Mouse (Mus musculus) gastrocnemius, postnatal 4 days (tissue): ENCODE data around the gene Cnksr3. TPM values are rescaled to one million over a fixed set of nuclear protein-coding genes. Genes with fewer than 3 reads are reported as not detected.

Source experiments
- DNase-seq, 2 experiments: peaks; one replicate each; pipeline ENCODE4 v3.0.0; 2021 to 2022; ENCODE audit warnings: low spot score in 2 of 2, mixed read lengths in 2 of 2
- long read RNA-seq, 2 experiments: library from polyadenylated mRNA; stranded (forward); transcript quantifications; one replicate each; pipeline ENCODE4 v2.0.0; 2021
- total RNA-seq, 2 experiments: library from RNA; stranded (reverse); gene quantifications; 2 replicates each; pipeline ENCODE4 v1.2.3; 2021

Gene Cnksr3
- 10 to 100 TPM; 14.1 to 15.3 TPM for total RNA-seq
- long read RNA-seq, experiment 1, transcript Cnksr3-201 (13 exons, 3,447 nt): major isoform, 6 of 12 reads
- long read RNA-seq, experiment 1, partial matches to known transcripts: 3 of 12 reads
- long read RNA-seq, experiment 1, other reads (novel, unspliced or antisense): 3 of 12 reads
- long read RNA-seq, experiment 2, transcript Cnksr3-201 (13 exons, 3,447 nt): major isoform, 14 of 17 reads
- long read RNA-seq, experiment 2, partial matches to known transcripts: 2 of 17 reads
- long read RNA-seq, experiment 2, other reads (novel, unspliced or antisense): 1 of 17 reads

DNA sequence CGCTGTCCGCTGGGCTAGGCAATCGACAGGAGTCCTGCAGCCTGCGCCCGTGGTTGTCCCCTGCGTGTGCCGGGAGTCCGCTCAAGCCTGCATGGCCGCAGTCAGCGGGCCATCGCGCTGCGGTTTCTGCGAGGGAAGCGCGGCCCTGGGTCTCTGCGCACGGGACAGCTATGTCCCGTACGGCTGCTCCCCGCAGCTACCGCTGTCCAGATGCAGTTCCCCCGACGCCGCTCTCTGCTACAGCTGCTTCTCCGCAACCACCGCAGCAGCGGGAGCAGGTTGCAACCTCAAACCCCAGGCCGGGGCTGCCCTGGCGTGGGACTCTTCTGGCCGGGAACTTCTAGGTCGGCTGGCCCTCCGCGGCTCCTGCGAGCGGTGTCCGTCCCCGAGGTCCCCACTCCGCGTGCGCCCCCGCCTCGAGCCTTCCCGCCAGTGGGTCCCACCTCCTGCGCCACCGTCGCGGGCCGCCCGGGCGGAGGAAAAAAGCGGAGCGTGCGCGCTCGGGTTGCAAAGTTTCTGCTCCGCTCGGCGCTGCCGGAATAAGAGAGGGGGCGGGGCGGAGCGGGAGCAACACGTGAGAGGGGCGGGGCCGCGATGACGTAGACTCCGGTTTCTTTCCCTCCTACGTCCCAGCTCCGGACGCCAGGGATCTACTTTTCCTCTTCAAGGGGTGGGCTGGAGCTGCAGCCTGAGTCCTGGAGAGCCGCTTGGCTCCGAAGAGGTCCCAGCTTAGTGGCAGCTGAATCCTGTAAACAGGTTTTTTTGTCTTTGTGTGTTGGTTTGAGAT lies at the start of gene Cnksr3:
TSS of gene Cnksr3 (minus strand) at position 542 of the 787 bp plus-strand sequence.
- DNase-seq: peak; percentile 93 to 99

DNA sequence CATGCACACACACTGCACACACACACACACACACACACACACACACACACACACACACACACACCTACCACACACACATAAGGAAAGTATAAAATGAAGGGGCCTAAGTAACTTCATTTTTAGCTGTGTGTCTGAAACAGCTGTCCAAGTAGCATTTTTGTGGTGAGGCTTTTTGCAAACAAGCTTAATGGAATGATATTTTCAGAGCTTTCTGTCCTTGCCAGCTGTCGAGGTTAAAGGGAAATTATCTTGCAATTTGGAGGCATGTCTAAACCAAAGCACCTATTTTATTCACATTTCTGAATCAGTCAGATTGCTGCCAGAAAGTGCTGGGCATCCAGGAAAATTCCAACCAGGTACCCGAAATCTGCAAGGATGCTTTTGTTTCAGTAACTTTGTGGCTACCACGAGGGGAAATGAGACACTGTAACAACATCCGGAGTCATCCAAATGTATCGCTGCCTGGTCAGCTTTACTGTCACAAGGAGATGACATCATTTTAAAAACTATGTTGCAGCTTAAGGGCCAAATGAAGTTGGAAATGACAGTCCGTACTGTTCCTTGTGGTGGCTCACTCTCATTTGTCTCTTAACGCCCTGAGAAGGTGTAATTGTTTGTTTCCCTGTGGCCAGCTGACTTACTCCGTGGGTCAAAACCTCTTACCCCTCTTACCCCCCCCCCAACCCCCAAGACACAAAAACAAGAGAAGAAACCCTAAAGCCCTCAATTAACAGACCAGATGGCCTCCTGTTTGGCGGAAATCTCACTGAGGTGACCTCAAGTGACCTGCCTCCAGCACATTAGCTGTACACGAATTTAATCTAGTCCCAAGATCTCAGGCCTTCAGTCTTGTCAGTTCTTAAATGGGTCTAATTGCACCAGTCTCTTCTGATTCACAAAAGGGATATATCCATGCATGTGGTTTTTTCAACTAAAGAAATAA lies 48.4 kb upstream of the Cnksr3 start:
- no peak for DNase-seq

DNA sequence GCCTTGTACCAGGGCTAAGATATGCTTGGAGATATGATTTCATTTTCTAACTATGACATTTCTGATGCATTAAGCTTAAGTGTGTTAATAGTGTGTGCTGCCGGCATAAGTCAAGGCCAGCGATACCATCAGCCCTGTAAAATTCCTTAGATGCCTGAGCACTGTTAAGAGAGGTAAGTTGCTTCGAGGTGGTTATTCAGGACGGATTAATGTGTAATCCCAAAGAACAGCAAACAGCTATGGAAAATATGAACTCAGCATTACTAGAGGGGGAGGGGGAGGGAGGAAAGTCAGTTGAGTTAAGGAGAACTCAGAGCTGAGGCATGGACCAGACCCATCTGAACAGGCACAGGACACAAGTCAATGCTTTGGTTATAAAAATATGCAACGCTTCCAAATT lies 46.6 kb upstream of the Cnksr3 start:
- DNase-seq: no peak

DNA sequence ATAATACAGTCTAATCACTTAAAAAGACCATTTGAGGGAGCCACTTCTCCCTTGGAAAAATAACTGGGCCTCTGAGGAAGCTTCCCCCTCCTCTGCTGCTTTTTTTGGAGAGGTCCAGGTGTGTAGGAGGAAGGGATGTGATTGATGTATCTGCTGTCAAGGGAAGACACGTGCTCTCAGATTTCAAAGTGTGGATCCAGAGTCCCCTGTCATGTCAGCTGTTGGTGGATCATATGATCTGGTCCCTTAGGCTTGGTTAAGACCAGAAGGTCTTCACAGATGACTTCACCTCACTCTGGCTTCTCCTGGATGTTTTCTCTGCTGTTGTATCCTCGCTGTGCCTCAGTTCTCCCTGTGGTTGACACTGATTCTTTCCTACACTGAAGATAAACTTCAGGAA lies 38.4 kb upstream of the Cnksr3 start:
- no peak for DNase-seq

DNA sequence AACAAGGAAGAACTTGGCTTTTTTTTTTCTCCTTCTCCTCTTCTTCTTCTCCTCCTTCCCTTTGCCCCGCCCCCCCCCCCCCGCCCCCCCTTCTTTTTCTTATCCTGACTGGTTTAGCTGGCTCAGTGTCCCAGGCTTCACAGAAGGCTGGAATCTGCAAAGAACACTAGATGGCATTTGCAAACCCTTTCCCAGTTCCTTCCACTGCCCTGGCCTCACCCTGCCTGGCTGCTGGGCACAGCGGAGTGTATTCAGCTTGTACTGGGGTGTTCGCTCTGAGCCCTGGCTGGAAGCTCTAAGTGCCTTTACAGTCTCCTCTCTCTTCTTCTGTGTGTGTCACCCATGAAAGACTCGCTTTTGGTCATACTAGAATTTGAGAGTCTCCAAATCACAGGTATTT lies 22.6 kb upstream of the Cnksr3 start:
- no peak for DNase-seq

DNA sequence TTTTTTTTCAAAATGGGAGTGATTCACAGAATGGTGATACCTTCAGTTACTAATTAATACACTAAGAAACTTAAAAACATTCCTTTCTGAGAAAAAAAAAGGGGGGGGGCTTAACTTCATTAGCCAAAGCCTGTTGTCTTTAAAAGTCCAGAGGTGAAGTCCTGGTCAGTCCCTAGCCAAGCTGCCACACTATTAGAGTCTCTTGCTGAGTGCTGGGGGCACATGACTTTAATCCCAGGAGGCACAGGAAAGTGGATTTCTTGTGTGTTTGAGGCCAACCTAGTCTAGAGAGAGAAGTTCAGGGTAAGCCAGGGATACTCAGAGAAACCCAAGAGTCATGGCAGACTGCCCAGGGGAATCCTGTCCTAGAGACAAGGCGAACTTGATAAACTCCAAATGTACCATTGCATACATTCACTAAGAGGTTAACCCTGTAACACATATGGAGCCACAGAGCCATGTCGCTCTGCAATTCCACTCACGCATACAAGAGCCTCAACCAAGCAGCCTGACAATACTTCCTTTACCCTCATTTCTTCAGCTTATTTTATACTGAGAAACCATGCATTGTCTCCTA lies 5.6 kb upstream of the Cnksr3 start:
- no peak for DNase-seq

DNA sequence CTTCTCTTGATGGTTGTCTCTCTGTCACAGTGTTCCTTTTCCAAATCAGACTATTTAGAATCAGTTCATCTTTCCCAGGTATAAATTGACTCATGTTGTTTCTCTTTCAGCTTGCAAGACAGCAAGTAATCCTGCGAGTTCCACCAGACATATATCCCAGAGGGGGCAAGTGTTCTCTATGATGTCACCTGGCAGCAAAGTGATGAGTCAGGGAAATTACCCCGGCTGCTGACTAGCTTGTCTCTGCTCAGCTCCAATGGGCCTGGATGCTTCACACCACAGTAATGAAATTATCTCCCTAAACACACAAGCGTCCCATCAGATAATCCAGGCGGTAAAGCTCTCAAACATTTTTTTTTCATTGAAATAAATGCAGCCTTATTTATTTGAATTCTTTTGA lies 2.7 kb upstream of the Cnksr3 start:
- no peak for DNase-seq

DNA sequence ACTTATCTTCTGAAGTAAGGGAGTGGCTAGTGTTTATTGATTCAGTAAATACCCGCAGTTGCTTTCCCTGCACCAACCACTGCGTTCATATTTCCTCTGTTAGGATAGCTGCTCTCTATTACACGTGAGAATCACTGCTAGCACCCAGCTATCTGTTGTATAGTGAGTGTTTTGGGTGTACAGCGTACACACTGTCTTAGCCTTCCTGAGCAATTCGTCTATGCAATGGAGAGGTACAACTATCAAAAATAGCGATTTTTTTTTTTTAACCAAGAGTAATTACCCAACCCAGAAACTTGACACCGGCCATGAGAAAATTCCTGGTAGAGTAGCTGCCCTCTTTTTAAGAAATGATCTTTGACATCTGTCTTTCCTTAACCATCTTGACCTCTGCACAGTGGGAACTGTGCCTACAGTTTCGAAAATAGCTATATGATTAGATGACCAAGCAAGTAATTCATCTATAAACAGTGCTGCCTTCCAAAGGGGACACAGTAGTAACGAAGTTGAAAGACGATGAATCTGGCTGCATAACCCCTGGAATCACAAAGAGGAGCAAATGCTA lies 1.1 kb upstream of the Cnksr3 start:
- DNase-seq: no peak

DNA sequence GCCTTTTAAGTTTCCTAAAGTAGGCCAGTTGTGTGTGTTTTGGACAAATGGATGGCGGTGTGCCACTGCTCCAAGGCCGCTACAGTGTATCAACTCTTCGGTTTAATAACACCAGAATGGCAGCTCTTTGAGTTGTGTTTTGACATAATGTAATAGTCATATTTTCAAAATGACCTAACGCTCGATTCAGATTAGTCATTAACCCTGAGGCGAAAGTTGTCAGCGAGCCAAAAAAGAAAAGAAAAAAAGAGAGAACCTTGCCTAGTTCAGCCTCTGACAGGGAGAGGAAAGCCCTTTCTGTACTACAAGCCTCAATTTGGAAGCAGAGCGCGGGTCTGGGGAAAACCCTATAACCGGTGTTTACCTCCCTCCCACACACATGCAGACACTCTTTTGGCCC lies 500 bp upstream of the Cnksr3 start:
- no peak for DNase-seq

DNA sequence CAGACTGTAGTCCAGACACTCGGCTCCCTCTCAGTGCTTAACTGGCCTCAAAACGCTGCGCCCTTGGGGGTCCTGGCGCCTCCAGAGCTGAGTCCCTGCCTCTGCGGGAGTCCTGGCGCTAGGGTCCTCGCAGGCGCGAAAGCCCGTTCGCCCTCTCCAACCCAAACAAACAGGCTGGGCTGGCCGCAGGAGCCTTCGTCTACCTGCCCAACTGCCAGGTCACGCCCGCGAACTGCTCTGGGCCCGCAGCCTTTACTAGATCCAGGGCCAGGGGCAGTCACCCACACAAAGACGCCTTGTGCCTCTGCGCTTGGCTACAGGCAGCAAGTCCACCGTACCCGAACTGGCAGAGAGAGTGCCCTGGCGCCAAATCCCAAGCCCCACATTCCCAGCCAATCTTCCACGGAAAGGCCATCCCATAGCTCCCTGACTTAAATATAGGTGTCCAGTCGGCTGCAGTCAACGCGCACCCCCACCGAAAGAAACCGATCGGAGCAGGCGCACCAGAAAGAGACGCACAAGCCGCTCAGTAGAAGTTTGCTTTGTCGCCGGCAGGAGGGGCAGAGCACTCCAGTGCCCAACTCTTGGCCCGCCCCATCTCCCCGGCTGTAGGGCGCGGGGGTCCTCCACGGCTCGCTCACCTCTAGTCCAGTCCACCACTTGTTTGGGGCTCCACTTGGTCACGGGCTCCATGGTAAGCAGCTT lies 894 bp downstream of the Cnksr3 start:
- peak; percentile 60 to 80 for DNase-seq

DNA sequence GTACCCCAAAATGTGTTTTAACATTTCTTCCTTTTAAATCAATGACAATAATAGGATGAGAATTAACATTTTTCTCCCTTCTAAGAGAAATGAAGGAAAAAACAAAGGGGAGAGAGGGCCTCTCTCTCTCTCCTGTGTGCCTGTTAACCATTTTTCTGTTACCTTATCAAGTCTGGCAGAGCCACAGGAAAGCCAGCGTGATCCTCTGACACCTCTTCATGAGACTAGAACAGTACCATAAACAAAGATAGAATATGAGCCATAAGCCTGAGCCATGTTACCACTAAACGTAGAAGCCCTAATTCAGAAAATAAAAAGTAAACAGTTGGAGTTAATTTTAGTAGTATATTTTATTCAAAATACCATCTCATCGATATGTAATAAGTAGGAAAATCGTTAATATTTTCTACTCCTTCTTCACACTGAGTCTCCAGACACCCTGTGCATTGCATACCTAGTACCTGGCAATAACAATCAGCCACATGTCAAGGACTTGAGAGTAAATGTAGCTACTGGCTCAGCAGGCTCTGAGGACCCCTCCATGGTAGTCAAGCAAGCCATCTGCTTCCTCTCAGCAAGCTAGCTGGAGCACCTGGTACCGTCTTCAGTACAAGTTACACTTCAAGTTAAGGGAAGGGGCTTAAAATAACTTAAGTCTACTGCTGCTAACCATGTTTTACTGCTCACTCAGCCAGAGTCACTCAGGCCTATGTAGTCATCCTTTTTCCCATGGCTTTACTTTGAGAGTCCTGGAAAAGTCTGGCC lies 2.2 kb downstream of the Cnksr3 start:
- DNase-seq: no peak

DNA sequence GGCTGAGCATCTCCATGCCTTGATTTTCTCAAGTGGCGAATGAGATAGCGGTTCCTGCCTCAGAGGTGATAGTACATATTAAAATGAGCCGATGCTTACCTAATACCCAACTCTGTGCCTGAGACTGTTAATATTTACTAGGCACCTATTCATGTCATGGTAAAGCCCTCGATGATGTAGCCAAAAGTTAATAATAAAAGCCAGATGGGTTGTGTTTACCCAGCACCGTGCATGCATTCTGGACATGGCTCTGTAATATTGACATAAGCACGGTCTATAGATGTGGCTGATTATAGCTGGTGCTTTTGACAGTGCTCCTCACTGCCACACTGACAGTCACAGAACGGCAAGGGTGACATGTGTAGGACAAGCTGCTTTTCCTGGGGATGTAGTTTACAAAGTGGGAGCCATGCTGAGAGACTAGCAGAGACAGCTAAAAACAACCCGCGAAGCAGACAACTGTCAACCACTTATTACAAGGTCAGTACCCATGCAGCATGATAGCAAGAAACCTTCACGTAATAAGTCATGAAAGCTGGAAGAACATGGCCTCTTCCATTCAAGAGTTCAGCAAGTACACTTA lies 3.1 kb downstream of the Cnksr3 start:
- DNase-seq: no peak

DNA sequence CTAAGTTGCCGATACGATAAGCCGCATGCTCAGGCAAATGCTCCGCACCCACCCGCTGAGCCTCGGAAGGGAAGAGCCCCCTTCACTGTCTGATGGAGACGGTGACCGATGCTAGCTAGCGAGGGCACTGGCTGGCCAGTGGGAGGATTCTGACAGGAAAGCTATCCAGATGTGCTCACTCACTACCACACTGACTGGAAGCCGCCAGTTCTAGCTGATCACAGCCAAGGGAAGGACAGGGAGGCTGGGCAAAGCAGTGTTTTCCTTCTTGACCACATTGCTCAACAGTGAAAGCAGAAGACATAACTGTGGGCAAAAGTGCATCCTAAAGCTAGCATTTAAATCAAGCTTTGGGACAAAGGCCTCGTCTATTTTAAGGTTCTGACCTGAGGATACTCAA lies 4.7 kb downstream of the Cnksr3 start:
- DNase-seq: no peak

DNA sequence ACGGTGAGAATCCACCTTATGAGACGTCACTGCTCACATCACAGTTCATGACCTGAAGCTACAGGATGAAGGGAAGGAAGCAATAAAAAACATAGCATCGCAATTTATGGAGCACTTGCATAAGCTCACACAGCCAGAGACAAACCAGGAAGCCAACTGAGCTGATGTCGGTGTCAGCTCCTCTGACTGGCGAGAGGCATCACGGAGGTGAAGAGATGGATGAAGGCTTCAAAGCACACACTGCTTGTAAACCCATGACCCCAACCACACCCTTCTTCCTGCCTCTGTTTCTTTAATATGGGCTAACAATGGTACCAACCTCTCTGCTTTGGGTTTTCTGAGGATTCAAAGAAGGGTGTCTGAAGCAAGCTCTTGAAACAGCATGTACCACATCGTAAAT lies 5.5 kb downstream of the Cnksr3 start:
- no peak for DNase-seq

DNA sequence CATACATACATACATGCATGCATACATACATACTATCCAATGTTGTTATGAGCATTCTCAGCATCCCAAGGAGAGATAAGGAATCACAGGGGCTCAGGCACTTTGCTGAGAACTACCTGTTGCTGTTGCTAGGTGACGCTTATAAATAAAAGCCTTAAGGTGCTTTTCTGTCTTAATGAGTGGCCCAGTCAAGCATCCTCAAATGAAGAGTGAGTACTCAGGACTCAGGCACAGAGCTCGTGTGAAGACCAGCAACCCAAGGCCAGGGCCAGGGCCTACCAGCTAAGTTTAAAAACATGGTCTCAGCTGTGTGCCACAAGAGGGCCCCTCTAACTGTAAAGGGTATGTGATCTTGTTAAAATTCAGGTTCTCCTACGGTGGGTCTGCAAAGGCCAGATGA lies 6.5 kb downstream of the Cnksr3 start:
- no peak for DNase-seq

DNA sequence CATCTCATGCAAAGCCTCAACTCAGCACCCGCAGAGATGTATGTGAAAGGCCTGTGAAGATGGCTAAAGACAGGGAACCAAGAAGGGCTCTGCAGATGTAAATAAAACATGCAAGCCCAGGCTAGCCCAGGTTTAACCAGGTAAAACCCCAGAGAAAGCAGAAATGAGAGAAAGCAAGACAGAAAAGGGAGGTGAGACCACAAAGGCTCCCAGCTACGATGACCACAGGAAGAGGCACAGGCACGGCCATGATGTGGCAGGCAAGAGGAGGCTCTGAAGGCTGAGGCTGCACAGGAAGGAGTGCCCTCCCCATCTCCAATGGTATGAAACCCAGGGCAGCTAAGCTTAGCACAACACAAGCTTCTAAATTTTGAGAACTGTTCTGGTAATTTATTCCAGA lies 7.1 kb downstream of the Cnksr3 start:
- no peak for DNase-seq

DNA sequence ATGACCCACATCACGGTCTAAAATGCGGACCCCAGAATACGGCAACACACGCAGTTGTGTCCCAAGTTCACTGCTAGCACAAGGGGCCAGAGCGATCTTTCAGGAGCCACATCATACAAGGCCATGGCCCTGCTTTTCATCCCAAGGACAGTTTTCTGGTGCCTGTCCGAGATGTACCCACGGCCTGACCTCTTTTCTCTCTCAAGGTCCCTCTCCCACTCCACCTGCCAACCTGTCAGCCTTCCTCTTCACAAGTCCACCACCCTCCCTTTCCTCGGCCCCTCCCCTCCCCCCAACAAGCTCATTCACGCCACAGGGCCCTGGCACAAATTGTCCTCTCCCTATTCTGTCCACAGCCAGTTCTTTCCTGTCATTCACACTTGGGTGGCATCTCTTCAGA lies 9.5 kb downstream of the Cnksr3 start:
- DNase-seq: no peak

DNA sequence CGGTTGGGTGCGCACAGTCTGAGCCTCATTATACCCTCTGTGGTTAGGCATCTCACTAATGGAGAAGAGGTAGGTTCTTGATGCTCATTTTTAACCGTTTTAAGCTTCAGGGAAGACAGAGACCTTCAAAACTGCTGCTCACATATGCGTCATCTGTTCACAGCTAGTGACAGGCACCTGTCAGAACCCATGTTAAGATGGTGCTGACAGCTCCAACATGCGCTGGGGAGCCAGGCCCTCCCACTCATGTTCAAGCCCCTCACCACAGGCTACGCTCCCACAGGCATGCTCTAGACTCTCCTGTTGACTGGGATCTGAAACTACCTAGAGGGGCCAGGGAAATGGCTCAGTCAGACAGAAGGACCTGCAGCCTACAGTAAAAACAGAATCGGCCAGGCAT lies 11.4 kb downstream of the Cnksr3 start:
- no peak for DNase-seq

DNA sequence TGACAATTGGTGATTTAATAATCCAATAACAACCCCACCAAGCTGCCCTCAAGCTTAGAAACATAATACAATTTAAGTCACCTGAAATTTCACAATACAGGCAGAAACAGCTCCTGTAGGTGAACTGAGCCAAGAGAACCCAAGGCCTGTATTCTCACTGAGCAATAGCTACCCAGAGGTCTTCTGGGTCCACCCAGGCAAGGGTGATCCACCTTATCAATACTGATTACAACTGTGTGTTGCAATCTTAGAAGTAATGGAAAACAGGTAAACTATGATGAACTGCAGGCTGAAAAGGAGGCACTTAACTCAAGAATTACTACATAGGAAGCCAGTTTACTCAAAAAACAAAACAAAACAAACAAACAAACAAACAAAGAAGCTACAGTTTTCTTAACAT lies 13.8 kb downstream of the Cnksr3 start:
- DNase-seq: no peak
